Mouse (Mus musculus) MEL (cell line): Measurements from ENCODE around the gene Dusp19. TPM values are rescaled to one million over a fixed set of nuclear protein-coding genes. Genes with fewer than 3 reads are reported as not detected.

Source experiments
- DNase-seq: peaks from one replicate; pipeline ENCODE4 v3.0.0; 2011; ENCODE audit warnings: low read depth, low spot score
- H3K27ac ChIP-seq: 2 replicates; pipeline ENCODE4 v1.5.1; 2012; ENCODE audit warnings: low read depth, mild to moderate bottlenecking, control low read depth, low read length, moderate library complexity; ENCODE audit not compliant: control insufficient read depth
- H3K27me3 ChIP-seq, 2 experiments: fragments of 150-350 bp in 1 of 2; sonication (generic) in 1 of 2; 2 replicates each; pipeline ENCODE4 v1.6.1; 2012; ENCODE audit warnings: low read length in 2 of 2, mild to moderate bottlenecking in 2 of 2, improper control_type of control experiment in 1 of 2, moderate library complexity in 1 of 2; ENCODE audit not compliant: insufficient read depth in 2 of 2, control insufficient read depth in 1 of 2
- H3K36me3 ChIP-seq, 2 experiments: 2 replicates each; pipeline ENCODE4 v1.6.1; 2012 to 2014; ENCODE audit warnings: low read length in 2 of 2, improper control_type of control experiment in 1 of 2, inconsistent platforms in 1 of 2, mild to moderate bottlenecking in 1 of 2; ENCODE audit not compliant: insufficient read depth in 2 of 2, control insufficient read depth in 1 of 2
- H3K4me1 ChIP-seq, 2 experiments: fragments of 150-350 bp in 1 of 2; sonication (generic) in 1 of 2; 2 replicates each; pipeline ENCODE4 v1.6.1; 2012; ENCODE audit warnings: low read length in 2 of 2, improper control_type of control experiment in 1 of 2, mild to moderate bottlenecking in 1 of 2; ENCODE audit not compliant: insufficient read depth in 2 of 2, control insufficient read depth in 1 of 2
- H3K4me3 ChIP-seq, 2 experiments: fragments of 150-350 bp in 1 of 2; sonication (generic) in 1 of 2; 2 replicates each; pipeline ENCODE4 v1.5.1; 2012; ENCODE audit warnings: low read depth in 2 of 2, low read length in 2 of 2, mild to moderate bottlenecking in 2 of 2, moderate library complexity in 2 of 2, control low read depth in 1 of 2, improper control_type of control experiment in 1 of 2; ENCODE audit not compliant: control insufficient read depth in 1 of 2, insufficient read depth in 1 of 2
- H3K79me2 ChIP-seq: 2 replicates; pipeline ENCODE4 v1.6.1; 2012; ENCODE audit warnings: mild to moderate bottlenecking, low read length, moderate library complexity; ENCODE audit not compliant: control insufficient read depth, poor library complexity, insufficient read depth
- H3K9ac ChIP-seq: 2 replicates; pipeline ENCODE4 v1.6.1; 2012; ENCODE audit warnings: low read depth, mild to moderate bottlenecking, control low read depth, low read length, moderate library complexity; ENCODE audit not compliant: control insufficient read depth, poor library complexity, severe bottlenecking
- H3K9me3 ChIP-seq: fragments of 150-350 bp; sonication (generic); replicated peaks from 2 replicates; pipeline ENCODE4 v1.6.1; 2012; ENCODE audit warnings: mild to moderate bottlenecking, low read length, improper control_type of control experiment, moderate library complexity; ENCODE audit not compliant: insufficient read depth
- BHLHE40 ChIP-seq: IDR thresholded peaks from 2 replicates; pipeline ENCODE4 v1.6.1; 2012; ENCODE audit warnings: low read depth, mild to moderate bottlenecking, inconsistent platforms, low read length, improper control_type of control experiment, borderline replicate concordance
- CTCF ChIP-seq, 3 experiments: IDR thresholded peaks in 2 of 3; conservative IDR thresholded peaks in 1 of 3; 2 replicates each; pipeline ENCODE4 v1.5.1; 2011 to 2012; ENCODE audit warnings: low read length in 3 of 3, low read depth in 2 of 3, mild to moderate bottlenecking in 2 of 3, improper control_type of control experiment in 1 of 3, inconsistent platforms in 1 of 3, mixed read lengths in 1 of 3, moderate library complexity in 1 of 3; ENCODE audit not compliant: control insufficient read depth in 1 of 3, insufficient read depth in 1 of 3, poor library complexity in 1 of 3, severe bottlenecking in 1 of 3
- E2F4 ChIP-seq: IDR thresholded peaks from 2 replicates; pipeline ENCODE4 v1.6.1; 2011; ENCODE audit warnings: low read depth, low read length, improper control_type of control experiment, borderline replicate concordance
- EP300 ChIP-seq, 2 experiments: IDR thresholded peaks; 2 replicates each; pipeline ENCODE4 v1.6.1; 2011; ENCODE audit warnings: improper control_type of control experiment in 2 of 2, low read length in 2 of 2, low read depth in 1 of 2, mild to moderate bottlenecking in 1 of 2
- ETS1 ChIP-seq: IDR thresholded peaks from 2 replicates; pipeline ENCODE4 v1.6.1; 2012; ENCODE audit warnings: low read depth, mild to moderate bottlenecking, inconsistent platforms, low read length, improper control_type of control experiment, moderate library complexity
- GABPA ChIP-seq: IDR thresholded peaks from 2 replicates; pipeline ENCODE4 v1.6.1; 2012; ENCODE audit warnings: low read depth, mild to moderate bottlenecking, inconsistent platforms, low read length, improper control_type of control experiment, moderate library complexity
- HCFC1 ChIP-seq: IDR thresholded peaks from 2 replicates; pipeline ENCODE4 v1.6.1; 2012; ENCODE audit warnings: low read depth, mild to moderate bottlenecking, inconsistent platforms, low read length, improper control_type of control experiment, moderate library complexity
- JUND ChIP-seq: IDR thresholded peaks from 2 replicates; pipeline ENCODE4 v1.6.1; 2011; ENCODE audit warnings: low read depth, mild to moderate bottlenecking, improper control_type of control experiment, low read length
- KAT2A ChIP-seq: conservative IDR thresholded peaks from 2 replicates; pipeline ENCODE4 v1.6.1; 2012; ENCODE audit warnings: low read depth, low read length, improper control_type of control experiment, inconsistent platforms
- MEF2A ChIP-seq: IDR thresholded peaks from 2 replicates; pipeline ENCODE4 v1.6.1; 2014; ENCODE audit warnings: low read depth, mild to moderate bottlenecking, inconsistent platforms, low read length, improper control_type of control experiment; ENCODE audit not compliant: poor library complexity, insufficient replicate concordance, severe bottlenecking; ENCODE audit errors: extremely low read depth
- MXI1 ChIP-seq: IDR thresholded peaks from 2 replicates; pipeline ENCODE4 v1.6.1; 2011; ENCODE audit warnings: mild to moderate bottlenecking, low read depth, low read length, improper control_type of control experiment
- MYB ChIP-seq: IDR thresholded peaks from 2 replicates; pipeline ENCODE4 v1.6.1; 2011; ENCODE audit warnings: mild to moderate bottlenecking, low read depth, low read length, improper control_type of control experiment
- MYC ChIP-seq: IDR thresholded peaks from 2 replicates; pipeline ENCODE4 v1.6.1; 2011; ENCODE audit warnings: low read depth, mild to moderate bottlenecking, low read length, improper control_type of control experiment, moderate library complexity
- POLR2A ChIP-seq, 2 experiments: IDR thresholded peaks; 2 replicates each; pipeline ENCODE4 v1.6.1; 2011 to 2012; ENCODE audit warnings: low read length in 2 of 2, mild to moderate bottlenecking in 2 of 2, control low read depth in 1 of 2, improper control_type of control experiment in 1 of 2, low read depth in 1 of 2, moderate library complexity in 1 of 2; ENCODE audit not compliant: control insufficient read depth in 1 of 2, insufficient read depth in 1 of 2, poor library complexity in 1 of 2
- POLR2AphosphoS5 ChIP-seq: IDR thresholded peaks from 2 replicates; pipeline ENCODE4 v1.6.1; 2012; ENCODE audit warnings: low read depth, borderline replicate concordance, mild to moderate bottlenecking, inconsistent platforms, low read length, moderate library complexity, mixed read lengths
- RCOR1 ChIP-seq: IDR thresholded peaks from 2 replicates; pipeline ENCODE4 v1.6.1; 2012; ENCODE audit warnings: low read depth, mild to moderate bottlenecking, inconsistent platforms, low read length, improper control_type of control experiment
- SMC3 ChIP-seq: IDR thresholded peaks from 2 replicates; pipeline ENCODE4 v1.6.1; 2011; ENCODE audit warnings: low read depth, low read length, improper control_type of control experiment
- TAL1 ChIP-seq: IDR thresholded peaks from 2 replicates; pipeline ENCODE4 v1.6.1; 2012; ENCODE audit warnings: mild to moderate bottlenecking, inconsistent platforms, low read length, moderate library complexity, mixed read lengths
- TBP ChIP-seq: IDR thresholded peaks from 2 replicates; pipeline ENCODE4 v1.8.0; 2011; ENCODE audit warnings: low read depth, low read length, improper control_type of control experiment
- TCF12 ChIP-seq: IDR thresholded peaks from 2 replicates; pipeline ENCODE4 v1.6.1; 2014; ENCODE audit warnings: low read depth, mild to moderate bottlenecking, inconsistent platforms, low read length, improper control_type of control experiment, moderate library complexity
- USF1 ChIP-seq: IDR thresholded peaks from 2 replicates; pipeline ENCODE4 v1.6.1; 2014; ENCODE audit warnings: low read depth, mild to moderate bottlenecking, inconsistent platforms, low read length, improper control_type of control experiment, moderate library complexity
- USF2 ChIP-seq, 2 experiments: IDR thresholded peaks; 2 replicates each; pipeline ENCODE4 v1.6.1; 2011 to 2012; ENCODE audit warnings: improper control_type of control experiment in 2 of 2, low read length in 2 of 2, borderline replicate concordance in 1 of 2, inconsistent platforms in 1 of 2, low read depth in 1 of 2, mild to moderate bottlenecking in 1 of 2; ENCODE audit not compliant: insufficient read depth in 1 of 2
- ZMIZ1 ChIP-seq: IDR thresholded peaks from 2 replicates; pipeline ENCODE4 v1.6.1; 2012; ENCODE audit warnings: low read depth, mild to moderate bottlenecking, inconsistent platforms, low read length, improper control_type of control experiment, moderate library complexity
- ZNF384 ChIP-seq: IDR thresholded peaks from 2 replicates; pipeline ENCODE4 v1.6.1; 2012; ENCODE audit warnings: low read depth, mild to moderate bottlenecking, inconsistent platforms, low read length, improper control_type of control experiment
- polyA plus RNA-seq, 2 experiments: library from polyadenylated mRNA; stranded (reverse) in 1 of 2; unstranded in 1 of 2; fragments of >175 nt in 1 of 2; fragments of >200 nt in 1 of 2; gene quantifications; 2 replicates each; pipeline versions ENCODE4 v1.2.1 to v1.2.4; 2012; ENCODE audit warnings: low replicate concordance in 2 of 2, low read depth in 1 of 2; ENCODE audit not compliant: insufficient read length in 2 of 2, insufficient read depth in 1 of 2, missing spikeins in 1 of 2
- total RNA-seq: library from RNA; depleted of rRNA; stranded (reverse); fragments of 300-350 nt; gene quantifications from 2 replicates; pipeline ENCODE4 v1.2.3, GENCODE M21; 2012

Dusp19 gene
- total and polyA plus RNA-seq, 3 experiments = 14.9 to 16.1 TPM; not detected in 1

- no peak for DNase-seq
- Histone ChIP-seq H3K27ac (no peak overlapping the region), H3K9me3 (no peaks in the 10 kb centered on the region), H3K4me3 (no peak overlapping the region), H3K9ac (no peak overlapping the region), H3K27me3 (no peaks in the 10 kb centered on the region), H3K4me1 (peaks cover 6 to 7% of the 10 kb centered on the region in 2 experiments; a peak in 3 of 4 replicates), H3K79me2 (no peaks in the 10 kb centered on the region), H3K36me3 (peaks cover 0 to 2% of the 10 kb centered on the region in 2 experiments; a peak in 1 of 4 replicates)
- TF ChIP-seq RCOR1 = no peak
- TF ChIP-seq MYB = no peak
- TF ChIP-seq USF2 (IDR thresholded peaks at IDR 0.05; ENCODE audit: borderline replicate concordance in 1 of 2, insufficient read depth in 1 of 2, low read depth in 1 of 2, low read length in 2 of 2) = no peak
- no peak for TF ChIP-seq POLR2A (IDR thresholded peaks at IDR 0.05; ENCODE audit: control insufficient read depth in 1 of 2, insufficient read depth in 1 of 2, low read depth in 1 of 2, low read length in 2 of 2, poor library complexity in 1 of 2)
- no peak for TF ChIP-seq JUND
- TF ChIP-seq E2F4 = no peak
- no peak for TF ChIP-seq MYC
- no peak for TF ChIP-seq CTCF (IDR thresholded peaks at IDR 0.05 in 2 of 3, conservative IDR thresholded peaks at IDR 0.05 in 1 of 3; ENCODE audit: control insufficient read depth in 1 of 3, insufficient read depth in 1 of 3, low read depth in 2 of 3, low read length in 3 of 3, poor library complexity in 1 of 3, severe bottlenecking in 1 of 3)
- TF ChIP-seq KAT2A = no peak
- no peak for TF ChIP-seq HCFC1
- TF ChIP-seq MXI1 = no peak
- TF ChIP-seq ETS1 = no peak
- TF ChIP-seq TBP = no peak
- no peak for TF ChIP-seq GABPA
Measured at GRCm38 (mm10) chr2:80600611-80601010, 16.2 kb upstream of the Dusp19 start.

- H3K4me1 ChIP-seq = no peaks in the 10 kb centered on the region; a peak in 1 of 4 replicates
- H3K27ac ChIP-seq = no peak overlapping the region
- H3K9me3 ChIP-seq = no peaks in the 10 kb centered on the region
- no peaks in the 10 kb centered on the region for H3K79me2 ChIP-seq
- no peak overlapping the region for H3K4me3 ChIP-seq
- H3K9ac ChIP-seq = no peak overlapping the region
- no peaks in the 10 kb centered on the region for H3K27me3 ChIP-seq
- no peaks in the 10 kb centered on the region for H3K36me3 ChIP-seq
- TF ChIP-seq HCFC1 (no peak), USF1 (no peak), POLR2AphosphoS5 (no peak), ETS1 (no peak), USF2 (IDR thresholded peaks at IDR 0.05; ENCODE audit: borderline replicate concordance in 1 of 2, insufficient read depth in 1 of 2, low read depth in 1 of 2, low read length in 2 of 2) (no peak), ZNF384 (no peak), POLR2A (IDR thresholded peaks at IDR 0.05; ENCODE audit: control insufficient read depth in 1 of 2, insufficient read depth in 1 of 2, low read depth in 1 of 2, low read length in 2 of 2, poor library complexity in 1 of 2) (no peak), TBP (no peak), MEF2A (no peak), TAL1 (no peak), ZMIZ1 (no peak), CTCF (IDR thresholded peaks at IDR 0.05 in 2 of 3, conservative IDR thresholded peaks at IDR 0.05 in 1 of 3; ENCODE audit: control insufficient read depth in 1 of 3, insufficient read depth in 1 of 3, low read depth in 2 of 3, low read length in 3 of 3, poor library complexity in 1 of 3, severe bottlenecking in 1 of 3) (no peak), SMC3 (no peak), EP300 (IDR thresholded peaks at IDR 0.05; ENCODE audit: low read depth in 1 of 2, low read length in 2 of 2) (no peak), RCOR1 (no peak), TCF12 (no peak), GABPA (no peak), BHLHE40 (no peak)
- no peak for DNase-seq
Measured at GRCm38 (mm10) chr2:80602756-80603155, 14.1 kb upstream of the Dusp19 start.
